Mouse (Mus musculus): ENCODE results near the gene Rab5b. TPM values are rescaled to one million over a fixed set of nuclear protein-coding genes. Genes with fewer than 3 reads are reported as not detected.
"Not testable (repeated sequence)": the region's sequence is repeated elsewhere in the genome, so short reads cannot be mapped to it uniquely, and the experiment has no call there.

The Rab5b gene
- polyA plus RNA-seq, 1 experiment from 2014 or later, result 89.4 TPM

DNA sequence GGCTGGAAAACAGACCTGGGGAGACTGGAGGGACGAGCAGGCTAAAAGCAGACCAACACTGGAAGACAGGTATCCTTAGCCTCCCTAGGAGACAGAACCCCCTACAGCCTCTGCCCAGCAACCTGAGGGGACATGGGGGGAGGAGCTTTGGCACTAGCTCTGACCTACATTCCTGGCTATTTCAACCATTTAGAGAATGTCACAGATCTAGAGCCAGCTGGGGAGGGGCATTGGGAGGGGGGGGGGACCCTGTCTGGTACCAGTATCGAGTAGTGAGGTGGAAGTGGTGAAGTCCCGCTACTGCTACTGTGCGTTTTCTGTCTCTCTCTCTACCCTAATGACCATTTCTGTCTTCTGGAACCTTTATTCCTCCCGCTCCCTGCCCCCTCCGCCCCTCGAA lies 54.2 kb downstream of the Rab5b start:
- no peak for ATAC-seq
- WGBS, result 85% methylated on average over 7 of the region's 7 CpGs

DNA sequence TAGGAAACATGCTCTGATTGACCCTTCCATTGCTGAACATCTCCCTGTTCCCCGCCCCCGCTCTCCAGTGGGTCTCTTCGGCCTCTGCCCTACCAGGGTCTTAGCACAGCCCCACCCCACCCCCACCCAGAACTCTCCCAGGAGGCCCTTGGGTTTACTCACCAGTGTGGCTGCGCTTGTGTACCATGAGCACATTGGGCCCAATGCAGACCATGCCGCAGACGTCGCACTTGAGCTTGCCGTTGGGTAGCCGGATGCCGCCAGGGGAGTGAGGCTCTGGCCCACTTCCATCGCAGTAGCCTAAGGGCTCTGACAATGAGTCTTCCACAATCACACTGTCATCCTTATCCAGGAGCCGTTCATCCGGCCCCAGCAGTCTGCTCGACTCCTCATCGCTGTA lies 55.2 kb downstream of the Rab5b start:
- no peak for ATAC-seq
- H3K9me3 ChIP-seq (replicated peaks; ENCODE audit: control insufficient read depth, low read length), result no peaks in the 10 kb centered on the region
- H3K4me1 ChIP-seq (ENCODE audit: control insufficient read depth, insufficient read depth, low read length), result no peaks in the 10 kb centered on the region
- H3K27me3 ChIP-seq (replicated peaks; ENCODE audit: control insufficient read depth, insufficient read depth, low read length), result no peaks in the 10 kb centered on the region
- no peak overlapping the region for H3K4me2 ChIP-seq (ENCODE audit: low read length)
- no peak overlapping the region for H3K27ac ChIP-seq (ENCODE audit: low read depth, low read length)
- H3K9ac ChIP-seq (ENCODE audit: low read length), result no peak overlapping the region
- peaks cover 47% of the 10 kb centered on the region for H3K36me3 ChIP-seq (ENCODE audit: control insufficient read depth, insufficient read depth, low read length)
- H3K4me3 ChIP-seq (ENCODE audit: low read depth, low read length), result no peak overlapping the region
- no peak for DNase-seq (ENCODE audit: low spot score)
- 95% methylated on average over 15 of the region's 15 CpGs for WGBS

More for the DNA sequence above, 54.2 kb downstream of the Rab5b start:
- no peaks in the 10 kb centered on the region for H3K9me3 ChIP-seq (replicated peaks; ENCODE audit: control insufficient read depth, low read length)
- no peak for DNase-seq (ENCODE audit: low spot score)
- H3K4me2 ChIP-seq (ENCODE audit: low read length), result no peak overlapping the region
- H3K27me3 ChIP-seq (replicated peaks; ENCODE audit: control insufficient read depth, insufficient read depth, low read length), result no peaks in the 10 kb centered on the region
- H3K4me1 ChIP-seq (ENCODE audit: control insufficient read depth, insufficient read depth, low read length), result peaks cover 5% of the 10 kb centered on the region
- no peak overlapping the region for H3K9ac ChIP-seq (ENCODE audit: low read length)
- H3K36me3 ChIP-seq (ENCODE audit: control insufficient read depth, insufficient read depth, low read length), result peaks cover 39% of the 10 kb centered on the region
- H3K27ac ChIP-seq (ENCODE audit: low read depth, low read length), result no peak overlapping the region
- H3K4me3 ChIP-seq (ENCODE audit: low read depth, low read length), result no peak overlapping the region

DNA sequence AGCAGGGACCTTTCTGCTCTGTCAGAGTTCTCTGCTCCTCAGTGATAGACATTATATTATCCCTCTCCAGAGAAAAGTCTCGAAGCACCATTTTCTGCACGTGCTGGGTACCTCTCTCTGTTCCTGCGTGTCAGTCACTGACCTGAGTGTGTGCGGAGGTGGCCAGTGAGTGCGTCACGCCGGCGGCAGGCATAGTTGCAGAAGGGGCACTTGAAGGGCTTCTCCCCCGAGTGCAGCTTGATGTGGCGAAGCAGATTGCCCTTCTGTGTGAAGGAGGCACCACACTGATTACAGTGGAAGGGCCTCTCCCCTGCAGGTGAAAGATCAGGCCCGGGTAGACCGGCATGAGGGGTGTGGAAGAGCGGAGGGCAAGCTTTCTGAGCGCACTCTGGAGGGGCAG lies 56.1 kb downstream of the Rab5b start:
- Histone ChIP-seq H3K36me3 (ENCODE audit: control insufficient read depth, insufficient read depth, low read length) (peaks cover 56% of the 10 kb centered on the region), H3K4me3 (ENCODE audit: low read depth, low read length) (no peak overlapping the region), H3K4me2 (ENCODE audit: low read length) (no peak overlapping the region), H3K4me1 (ENCODE audit: control insufficient read depth, insufficient read depth, low read length) (no peaks in the 10 kb centered on the region), H3K27ac (ENCODE audit: low read depth, low read length) (no peak overlapping the region), H3K27me3 (replicated peaks; ENCODE audit: control insufficient read depth, insufficient read depth, low read length) (no peaks in the 10 kb centered on the region), H3K9me3 (replicated peaks; ENCODE audit: control insufficient read depth, low read length) (no peaks in the 10 kb centered on the region), H3K9ac (ENCODE audit: low read length) (no peak overlapping the region)
- DNase-seq (ENCODE audit: low spot score), result no peak
- ATAC-seq, result no peak
- 92% methylated on average over 14 of the region's 14 CpGs for WGBS

DNA sequence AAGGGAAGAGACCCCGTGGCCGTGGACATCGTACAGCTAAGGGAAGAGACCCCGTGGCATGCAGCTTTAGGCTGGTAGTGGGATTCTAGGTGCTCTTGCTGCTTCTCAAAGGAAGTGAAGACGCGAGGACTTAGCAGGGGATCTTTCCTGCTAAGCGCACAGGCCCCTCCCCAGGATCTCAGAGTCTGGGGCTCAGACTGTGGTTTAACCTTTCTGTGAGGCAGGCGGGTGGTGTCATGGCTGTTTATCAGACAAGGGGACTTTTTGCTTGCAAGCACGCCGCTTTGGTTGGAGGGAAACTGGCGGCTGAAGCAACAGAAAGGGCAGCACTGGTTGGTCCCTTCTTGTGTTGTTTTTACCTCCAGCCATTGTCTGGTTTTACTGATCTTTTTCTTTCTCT lies 59.1 kb downstream of the Rab5b start:
- Histone ChIP-seq H3K27me3 (replicated peaks; ENCODE audit: control insufficient read depth, insufficient read depth, low read length) (no peaks in the 10 kb centered on the region), H3K4me3 (ENCODE audit: low read depth, low read length) (no peak overlapping the region), H3K9ac (ENCODE audit: low read length) (peak overlapping the region; percentile 13; the same call in 1 of the 2 replicates), H3K4me1 (ENCODE audit: control insufficient read depth, insufficient read depth, low read length) (no peaks in the 10 kb centered on the region), H3K9me3 (replicated peaks; ENCODE audit: control insufficient read depth, low read length) (no peaks in the 10 kb centered on the region), H3K27ac (ENCODE audit: low read depth, low read length) (no peak overlapping the region), H3K36me3 (ENCODE audit: control insufficient read depth, insufficient read depth, low read length) (peaks cover 78% of the 10 kb centered on the region), H3K4me2 (ENCODE audit: low read length) (0 out of 2 replicates have a peak overlapping the region, but pooled peaks have one; percentile 20)
- no peak for ATAC-seq
- DNase-seq (ENCODE audit: low spot score), result no peak
- WGBS, result 10% methylated on average over 11 of the region's 11 CpGs

DNA sequence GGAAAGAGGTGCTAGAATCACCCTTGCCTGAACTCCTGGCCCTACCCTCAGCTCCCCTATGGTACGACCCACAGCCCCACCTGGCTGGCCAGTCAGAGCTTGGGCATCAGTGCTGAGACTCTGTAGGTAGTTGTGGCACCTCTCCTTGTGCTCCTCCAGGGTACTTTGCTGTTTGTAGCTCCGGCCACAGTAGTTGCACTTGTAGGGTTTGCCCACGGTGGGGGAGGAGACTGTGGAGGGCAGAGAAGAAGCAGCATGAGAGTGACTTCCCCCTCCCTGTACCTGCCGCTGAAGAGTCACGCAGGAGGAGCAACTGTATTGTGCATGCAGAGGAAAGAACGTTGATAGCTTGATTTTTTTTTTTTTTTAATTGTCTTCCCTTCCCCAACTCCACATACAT lies 59.5 kb downstream of the Rab5b start:
- H3K36me3 ChIP-seq (ENCODE audit: control insufficient read depth, insufficient read depth, low read length), result peaks cover 74% of the 10 kb centered on the region
- no peak overlapping the region for H3K4me3 ChIP-seq (ENCODE audit: low read depth, low read length)
- H3K27me3 ChIP-seq (replicated peaks; ENCODE audit: control insufficient read depth, insufficient read depth, low read length), result no peaks in the 10 kb centered on the region
- no peak overlapping the region for H3K4me2 ChIP-seq (ENCODE audit: low read length)
- H3K4me1 ChIP-seq (ENCODE audit: control insufficient read depth, insufficient read depth, low read length), result no peaks in the 10 kb centered on the region
- peak overlapping the region; percentile 13; the same call in 1 of the 2 replicates for H3K9ac ChIP-seq (ENCODE audit: low read length)
- DNase-seq (ENCODE audit: low spot score), result no peak
- H3K9me3 ChIP-seq (replicated peaks; ENCODE audit: control insufficient read depth, low read length), result no peaks in the 10 kb centered on the region
- no peak overlapping the region for H3K27ac ChIP-seq (ENCODE audit: low read depth, low read length)
- WGBS, result 49% methylated on average over 6 of the region's 6 CpGs
- no peak for ATAC-seq

DNA sequence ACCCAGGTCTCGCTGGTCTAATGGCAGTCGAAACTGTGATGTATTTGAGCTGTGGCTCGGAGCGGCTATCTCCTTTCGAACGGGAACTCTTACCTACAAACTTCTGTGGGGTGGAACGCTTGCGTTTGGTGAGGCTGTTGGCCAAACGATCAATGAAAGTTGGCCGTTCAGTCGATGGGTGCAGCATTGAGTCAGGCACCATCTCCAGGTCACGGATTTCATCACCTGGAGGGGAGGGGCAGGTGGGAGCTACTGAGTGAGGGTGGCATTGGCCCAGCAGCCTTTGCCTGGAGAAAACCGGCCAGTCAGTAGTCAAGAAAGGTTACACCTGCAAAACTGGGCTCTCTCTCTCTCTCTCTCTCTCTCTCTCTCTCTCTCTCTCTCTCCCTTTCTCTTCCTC lies 60.4 kb downstream of the Rab5b start:
- peaks cover 66% of the 10 kb centered on the region for H3K36me3 ChIP-seq (ENCODE audit: control insufficient read depth, insufficient read depth, low read length)
- no peak overlapping the region for H3K4me2 ChIP-seq (ENCODE audit: low read length)
- DNase-seq (ENCODE audit: low spot score) (no peak), ATAC-seq (no peak)
- H3K27ac ChIP-seq (ENCODE audit: low read depth, low read length), result no peak overlapping the region
- H3K9me3 ChIP-seq (replicated peaks; ENCODE audit: control insufficient read depth, low read length), result no peaks in the 10 kb centered on the region
- no peaks in the 10 kb centered on the region for H3K4me1 ChIP-seq (ENCODE audit: control insufficient read depth, insufficient read depth, low read length)
- H3K9ac ChIP-seq (ENCODE audit: low read length), result no peak overlapping the region
- H3K4me3 ChIP-seq (ENCODE audit: low read depth, low read length), result no peak overlapping the region
- no peaks in the 10 kb centered on the region for H3K27me3 ChIP-seq (replicated peaks; ENCODE audit: control insufficient read depth, insufficient read depth, low read length)
- 94% methylated on average over 13 of the region's 13 CpGs for WGBS

DNA sequence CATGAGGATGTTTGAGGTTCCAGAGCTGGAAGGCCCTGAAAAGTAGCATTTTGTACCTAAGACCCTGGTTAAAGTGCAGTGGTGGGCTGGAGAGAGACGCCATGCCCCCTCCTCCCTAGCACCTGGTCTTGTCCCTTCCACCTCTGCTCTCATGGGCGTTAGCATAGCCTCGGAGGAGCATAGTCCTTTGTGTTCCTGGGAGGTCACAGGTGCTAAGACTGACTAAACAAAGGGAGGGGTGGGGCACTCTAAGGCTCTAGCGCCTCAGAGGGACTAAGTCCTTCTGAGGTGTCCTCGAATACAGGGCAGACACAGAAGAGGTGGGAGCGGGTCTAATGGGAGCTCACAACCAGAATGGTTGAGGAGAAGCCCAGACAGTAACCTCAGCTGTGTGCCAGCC lies 64.5 kb downstream of the Rab5b start:
- no peaks in the 10 kb centered on the region for H3K27me3 ChIP-seq (replicated peaks; ENCODE audit: control insufficient read depth, insufficient read depth, low read length)
- peaks cover 38% of the 10 kb centered on the region for H3K36me3 ChIP-seq (ENCODE audit: control insufficient read depth, insufficient read depth, low read length)
- no peaks in the 10 kb centered on the region for H3K4me1 ChIP-seq (ENCODE audit: control insufficient read depth, insufficient read depth, low read length)
- 11% methylated on average over 6 of the region's 6 CpGs for WGBS
- DNase-seq (ENCODE audit: low spot score) (no peak), ATAC-seq (no peak)
- H3K9me3 ChIP-seq (replicated peaks; ENCODE audit: control insufficient read depth, low read length), result no peaks in the 10 kb centered on the region
- H3K9ac ChIP-seq (ENCODE audit: low read length), result no peak overlapping the region
- no peak overlapping the region for H3K4me3 ChIP-seq (ENCODE audit: low read depth, low read length)
- no peak overlapping the region for H3K4me2 ChIP-seq (ENCODE audit: low read length)
- H3K27ac ChIP-seq (ENCODE audit: low read depth, low read length), result no peak overlapping the region

DNA sequence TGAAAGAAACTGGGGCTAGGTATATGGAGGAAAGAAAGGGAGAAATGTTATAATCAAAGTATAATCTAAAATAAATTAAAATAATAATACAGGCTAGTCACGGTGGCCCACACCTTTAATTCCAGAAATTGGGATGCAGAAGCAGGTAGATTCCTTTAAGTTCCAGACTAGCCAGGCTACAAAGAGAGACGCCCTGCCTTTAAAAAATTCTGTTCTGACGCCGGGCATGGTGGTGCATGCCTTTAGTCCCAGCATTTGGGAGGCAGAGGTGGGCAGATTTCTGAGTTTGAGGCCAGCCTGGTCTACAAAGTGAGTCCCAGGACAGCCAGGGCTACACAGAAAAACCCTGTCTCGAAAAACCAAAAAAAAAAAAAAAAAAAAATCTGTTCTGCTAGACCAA lies 65.8 kb downstream of the Rab5b start:
- ATAC-seq, result not testable (repeated sequence)
- 90% methylated on average over 5 of the region's 5 CpGs for WGBS

DNA sequence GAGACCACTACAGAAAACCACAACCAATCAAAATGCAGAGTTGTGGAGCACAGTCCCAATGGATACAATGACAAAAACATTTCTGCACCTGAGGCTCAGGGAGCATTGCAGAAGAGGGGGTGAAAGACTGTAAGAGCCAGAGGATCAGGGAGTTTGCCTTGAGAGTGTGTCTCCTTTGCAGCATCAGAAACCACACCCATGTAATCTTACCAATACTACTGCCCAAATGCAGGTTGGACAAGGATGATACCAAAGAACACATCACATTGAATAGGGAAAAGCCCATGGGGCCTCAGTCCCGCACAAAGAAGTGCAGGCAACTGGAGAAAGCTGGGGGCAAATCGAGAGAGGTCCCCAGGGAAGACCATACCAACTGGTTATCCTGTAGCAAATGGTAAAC lies 66.3 kb downstream of the Rab5b start:
- H3K36me3 ChIP-seq (ENCODE audit: control insufficient read depth, insufficient read depth, low read length), result peaks cover 29% of the 10 kb centered on the region
- no peak overlapping the region for H3K9ac ChIP-seq (ENCODE audit: low read length)
- 84% methylated on average over 2 of the region's 2 CpGs for WGBS
- no peak overlapping the region for H3K4me2 ChIP-seq (ENCODE audit: low read length)
- H3K27ac ChIP-seq (ENCODE audit: low read depth, low read length), result no peak overlapping the region
- no peaks in the 10 kb centered on the region for H3K27me3 ChIP-seq (replicated peaks; ENCODE audit: control insufficient read depth, insufficient read depth, low read length)
- ATAC-seq (no peak), DNase-seq (ENCODE audit: low spot score) (no peak)
- H3K9me3 ChIP-seq (replicated peaks; ENCODE audit: control insufficient read depth, low read length), result no peaks in the 10 kb centered on the region
- no peak overlapping the region for H3K4me3 ChIP-seq (ENCODE audit: low read depth, low read length)
- peaks cover 8% of the 10 kb centered on the region for H3K4me1 ChIP-seq (ENCODE audit: control insufficient read depth, insufficient read depth, low read length)

More for the DNA sequence above, 65.8 kb downstream of the Rab5b start:
- not testable (repeated sequence) for H3K4me1 ChIP-seq (ENCODE audit: control insufficient read depth, insufficient read depth, low read length); DNase-seq (ENCODE audit: low spot score); H3K9me3 ChIP-seq (replicated peaks; ENCODE audit: control insufficient read depth, low read length); H3K27ac ChIP-seq (ENCODE audit: low read depth, low read length); H3K4me2 ChIP-seq (ENCODE audit: low read length); H3K4me3 ChIP-seq (ENCODE audit: low read depth, low read length); H3K9ac ChIP-seq (ENCODE audit: low read length); H3K27me3 ChIP-seq (replicated peaks; ENCODE audit: control insufficient read depth, insufficient read depth, low read length)
- peaks cover 29% of the 10 kb centered on the region for H3K36me3 ChIP-seq (ENCODE audit: control insufficient read depth, insufficient read depth, low read length)
